Mouse (Mus musculus) embryonic facial prominence, embryonic 10.5 days (tissue): ENCODE results near the gene Clcc1. TPM values are rescaled to one million over a fixed set of nuclear protein-coding genes. Genes with fewer than 3 reads are reported as not detected.
"Not testable (repeated sequence)": the region's sequence is repeated elsewhere in the genome, so short reads cannot be mapped to it uniquely, and the experiment has no call there.

Experiments used
- DNase-seq: peaks from one replicate; pipeline ENCODE4 v3.0.0-alpha.2; 2017; ENCODE audit warnings: low spot score
- H3K27ac ChIP-seq: fragments of 300-500 bp; sonication (generic); replicated peaks from 2 replicates; pipeline ENCODE4 v1.5.1; 2016; ENCODE audit warnings: mild to moderate bottlenecking
- H3K27me3 ChIP-seq: fragments of 300-500 bp; sonication (generic); replicated peaks from 2 replicates; pipeline ENCODE4 v1.6.1; 2016; ENCODE audit warnings: low read depth, mild to moderate bottlenecking; ENCODE audit not compliant: poor library complexity, severe bottlenecking
- H3K36me3 ChIP-seq: fragments of 300-500 bp; sonication (generic); replicated peaks from 2 replicates; pipeline ENCODE4 v1.6.1; 2016; ENCODE audit warnings: mild to moderate bottlenecking, moderate library complexity
- H3K4me1 ChIP-seq: fragments of 300-500 bp; sonication (generic); 2 replicates; pipeline ENCODE4 v1.6.1; 2016
- H3K4me3 ChIP-seq: fragments of 300-500 bp; sonication (generic); 2 replicates; pipeline ENCODE4 v1.5.1; 2016; ENCODE audit warnings: mild to moderate bottlenecking, moderate library complexity
- H3K9me3 ChIP-seq: fragments of 300-500 bp; sonication (generic); 2 replicates; pipeline ENCODE4 v1.6.1; 2016; ENCODE audit warnings: mild to moderate bottlenecking
- WGBS: fragments of 180-500 bp; shearing (Covaris S2); methylation state at CpG from one replicate; pipeline ENCODE4 v1.1.7; 2016; 5-methylcytosine and 5-hydroxymethylcytosine counted together
- polyA plus RNA-seq: library from polyadenylated mRNA; unstranded; fragments of >200 nt; fragmentation: Nextera tagmentation; extraction: Ambion mirVana; gene quantifications from 2 replicates; pipeline ENCODE4 v1.2.1, GENCODE M21; 2016

Clcc1 gene
- 66.6 and 68.2 TPM in 2 replicates for polyA plus RNA-seq

DNA sequence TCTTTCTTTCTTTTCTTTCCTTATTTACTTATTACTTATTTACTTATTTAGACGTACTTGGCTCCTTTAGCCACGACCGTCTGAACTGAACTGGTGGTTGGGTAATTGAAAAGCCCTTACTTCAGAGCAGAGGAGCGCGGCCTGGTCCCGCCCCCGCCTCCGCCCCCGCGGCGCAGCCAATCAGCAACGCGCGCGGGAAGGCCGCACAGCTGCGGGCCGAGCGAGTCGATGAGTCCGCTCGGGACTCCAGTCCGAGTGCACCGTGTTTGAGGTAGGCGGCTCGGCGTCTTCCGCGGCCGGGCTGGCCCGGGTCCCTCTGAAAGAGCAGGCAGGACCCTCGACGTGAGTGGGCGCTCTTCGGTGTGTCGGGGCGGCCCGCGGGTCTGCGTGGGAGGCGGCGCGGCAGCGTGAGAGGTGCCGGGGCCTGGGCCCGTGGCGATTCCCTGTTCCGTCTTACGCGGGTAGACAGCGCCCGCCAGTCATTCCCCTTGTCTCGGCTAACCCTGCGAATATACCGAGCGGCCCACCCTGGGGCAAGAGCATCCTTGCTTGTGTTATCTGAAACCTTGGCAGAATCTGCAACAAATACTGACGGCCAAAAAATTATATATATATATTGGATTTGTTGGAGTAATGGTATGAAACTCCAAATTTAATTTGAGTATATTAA lies at the start of gene Clcc1:
Gene Clcc1, plus strand, starts transcription at position 204 of the 670 bp plus-strand sequence.
- no peaks in the 10 kb centered on the region for H3K9me3 ChIP-seq
- WGBS, result under 1% methylated on average over 57 of the region's 57 CpGs
- H3K4me1 ChIP-seq, result peaks cover 21% of the 10 kb centered on the region
- peak within 1 kb of the TSS; percentile 94 for H3K27ac ChIP-seq
- peak; percentile 98 for DNase-seq
- no peaks in the 10 kb centered on the region for H3K27me3 ChIP-seq
- H3K36me3 ChIP-seq, result peaks cover 12% of the 10 kb centered on the region
- H3K4me3 ChIP-seq, result peak within 1 kb of the TSS; percentile 88

DNA sequence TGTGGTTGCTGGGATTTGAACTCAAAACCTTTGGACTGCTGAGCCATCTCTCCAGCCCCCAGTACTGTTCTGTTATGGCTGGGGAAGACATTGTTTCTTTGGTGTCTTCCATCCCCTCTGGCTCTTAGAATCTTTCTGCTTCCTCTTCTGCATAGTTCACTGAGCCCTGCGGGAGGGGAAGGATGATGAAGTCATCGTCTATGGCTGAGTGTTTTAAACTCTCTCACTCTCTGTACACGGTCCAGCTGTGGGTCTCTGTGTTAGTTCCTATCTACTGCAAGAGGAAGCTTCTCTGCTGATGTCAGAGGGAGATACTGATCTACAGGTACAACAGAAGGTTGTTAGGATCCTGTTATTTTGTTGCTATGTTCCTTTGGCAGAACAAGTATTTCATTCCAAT lies 44.8 kb upstream of the Clcc1 start:
- 74% methylated on average over 3 of the region's 3 CpGs for WGBS

DNA sequence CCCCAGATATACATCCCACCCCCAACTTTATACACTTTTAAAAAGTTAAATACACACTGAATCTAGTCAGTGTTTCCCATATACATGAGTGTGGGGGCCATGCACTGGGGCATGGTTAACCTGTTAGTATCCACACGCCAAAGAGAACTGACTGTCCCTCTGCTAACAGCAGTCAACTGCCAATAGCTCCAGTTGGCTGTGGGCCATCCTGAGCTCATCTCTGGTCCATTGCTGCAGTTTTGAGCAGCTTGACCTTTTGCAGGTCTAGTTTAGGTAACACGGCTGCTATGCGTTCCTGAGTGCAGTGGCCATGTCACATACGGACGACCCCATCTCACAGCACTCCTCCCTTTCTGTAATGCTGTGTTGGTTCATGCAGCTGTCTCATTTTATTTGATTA lies 19.0 kb upstream of the Clcc1 start:
- WGBS, result 92% methylated on average over 5 of the region's 5 CpGs
- Histone ChIP-seq H3K27ac (no peak overlapping the region), H3K4me1 (no peaks in the 10 kb centered on the region), H3K9me3 (no peaks in the 10 kb centered on the region), H3K36me3 (0 out of 2 replicates have a peak, but pooled peaks cover 2% of the 10 kb centered on the region), H3K27me3 (no peaks in the 10 kb centered on the region), H3K4me3 (no peak overlapping the region)
- DNase-seq, result no peak

More for the DNA sequence above, 44.8 kb upstream of the Clcc1 start:
- DNase-seq, result no peak
- no peak overlapping the region for H3K27ac ChIP-seq
- no peaks in the 10 kb centered on the region for H3K9me3 ChIP-seq
- no peak overlapping the region for H3K4me3 ChIP-seq
- H3K36me3 ChIP-seq, result peaks cover 3% of the 10 kb centered on the region; the same call in 1 of the 2 replicates
- H3K4me1 ChIP-seq, result no peaks in the 10 kb centered on the region
- H3K27me3 ChIP-seq, result no peaks in the 10 kb centered on the region

DNA sequence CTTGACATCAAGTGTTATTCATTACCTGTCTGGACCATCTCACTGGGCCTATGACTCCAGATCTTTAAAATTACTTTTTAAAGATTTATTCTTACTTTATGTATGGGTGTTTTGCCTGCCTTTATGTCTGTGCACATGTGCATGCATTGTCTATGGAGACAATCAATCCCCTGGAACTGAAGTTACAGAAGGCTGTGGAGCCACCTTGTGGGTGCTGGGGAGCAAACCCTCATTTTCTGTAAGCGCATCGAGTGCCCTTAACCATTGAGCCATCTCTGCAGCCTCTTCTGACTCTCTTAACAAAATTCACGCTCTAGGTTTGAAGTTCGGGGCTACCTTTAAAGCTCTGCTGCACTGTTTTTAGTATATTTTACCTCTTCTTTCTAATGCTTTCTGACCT lies 14.3 kb upstream of the Clcc1 start:
- DNase-seq, result no peak
- H3K36me3 ChIP-seq, result peaks cover 3% of the 10 kb centered on the region
- H3K9me3 ChIP-seq, result no peaks in the 10 kb centered on the region
- H3K4me1 ChIP-seq, result no peaks in the 10 kb centered on the region
- H3K4me3 ChIP-seq, result no peak overlapping the region
- H3K27me3 ChIP-seq, result no peaks in the 10 kb centered on the region
- WGBS, result 71% methylated on average over 4 of the region's 4 CpGs
- no peak overlapping the region for H3K27ac ChIP-seq

DNA sequence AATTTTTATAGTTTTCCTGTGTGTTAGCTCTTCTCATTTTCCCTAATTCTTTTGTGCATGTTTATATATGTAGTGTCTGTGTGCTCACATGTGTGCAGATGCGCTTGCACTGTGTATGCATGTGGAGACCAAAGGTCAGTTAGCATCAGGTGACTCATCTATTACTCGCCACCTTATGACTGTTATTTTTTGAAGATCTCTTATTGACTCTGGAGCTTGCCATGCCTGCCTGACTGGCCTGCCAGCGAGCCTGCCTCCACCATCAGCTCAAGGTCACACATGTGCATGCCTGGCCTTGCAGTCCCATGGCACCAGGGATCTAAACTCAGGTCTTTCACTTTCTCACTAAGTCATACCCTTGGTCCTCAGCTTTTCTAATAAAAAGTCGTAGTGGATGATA lies 12.7 kb upstream of the Clcc1 start:
- no peak overlapping the region for H3K4me3 ChIP-seq
- DNase-seq, result no peak
- H3K36me3 ChIP-seq, result peaks cover 11% of the 10 kb centered on the region
- 85% methylated on average over 4 of the region's 4 CpGs for WGBS
- H3K27ac ChIP-seq, result no peak overlapping the region
- H3K27me3 ChIP-seq, result no peaks in the 10 kb centered on the region
- no peaks in the 10 kb centered on the region for H3K9me3 ChIP-seq
- no peaks in the 10 kb centered on the region for H3K4me1 ChIP-seq

DNA sequence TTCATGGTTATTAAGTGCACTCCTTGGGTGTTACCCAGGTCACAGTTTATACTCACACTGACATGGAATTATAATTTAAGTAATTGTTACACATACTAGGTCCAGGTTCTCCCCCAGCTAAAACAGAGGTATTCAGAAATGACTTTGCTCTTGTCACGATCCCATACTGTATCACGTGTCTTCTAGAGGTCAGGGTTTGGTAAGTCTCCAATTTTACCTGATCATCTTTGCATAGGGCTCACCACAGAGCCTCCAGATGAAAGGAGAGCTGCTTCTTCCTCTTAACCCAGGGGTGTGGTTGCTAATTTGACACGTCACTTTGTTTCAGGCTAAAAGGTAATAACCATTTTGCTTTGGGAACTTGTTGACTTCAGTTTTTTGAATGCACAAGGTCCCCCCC lies 8.9 kb upstream of the Clcc1 start:
- H3K27me3 ChIP-seq, result no peaks in the 10 kb centered on the region
- H3K36me3 ChIP-seq, result peaks cover 12% of the 10 kb centered on the region
- no peak overlapping the region for H3K27ac ChIP-seq
- peaks cover 8% of the 10 kb centered on the region for H3K4me1 ChIP-seq
- no peak for DNase-seq
- H3K9me3 ChIP-seq, result no peaks in the 10 kb centered on the region
- 89% methylated on average over 3 of the region's 3 CpGs for WGBS
- no peak overlapping the region for H3K4me3 ChIP-seq

DNA sequence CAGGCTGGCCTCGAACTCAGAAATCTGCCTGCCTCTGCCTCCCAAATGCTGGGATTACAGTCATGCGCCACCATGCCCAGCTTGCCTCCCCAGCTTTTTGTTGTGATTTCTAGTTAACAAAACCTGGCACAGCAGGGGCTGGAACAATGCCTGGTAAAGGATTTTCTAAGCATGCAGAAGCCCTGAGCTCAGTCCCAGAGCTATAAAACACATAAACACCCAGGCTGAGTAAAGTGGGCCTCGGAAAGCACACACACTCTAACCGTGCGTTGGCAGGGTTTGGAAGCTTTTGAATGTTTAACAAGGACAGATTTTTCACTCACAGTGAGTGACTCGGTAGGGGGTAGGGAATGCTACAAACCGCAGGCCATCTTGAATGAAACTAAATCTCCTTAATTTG lies 7.7 kb upstream of the Clcc1 start:
- Histone ChIP-seq H3K4me1 (peaks cover 8% of the 10 kb centered on the region), H3K9me3 (no peaks in the 10 kb centered on the region), H3K27me3 (no peaks in the 10 kb centered on the region), H3K27ac (no peak overlapping the region), H3K4me3 (no peak overlapping the region), H3K36me3 (peaks cover 12% of the 10 kb centered on the region)
- DNase-seq, result no peak
- WGBS, result 66% methylated on average over 7 of the region's 7 CpGs

DNA sequence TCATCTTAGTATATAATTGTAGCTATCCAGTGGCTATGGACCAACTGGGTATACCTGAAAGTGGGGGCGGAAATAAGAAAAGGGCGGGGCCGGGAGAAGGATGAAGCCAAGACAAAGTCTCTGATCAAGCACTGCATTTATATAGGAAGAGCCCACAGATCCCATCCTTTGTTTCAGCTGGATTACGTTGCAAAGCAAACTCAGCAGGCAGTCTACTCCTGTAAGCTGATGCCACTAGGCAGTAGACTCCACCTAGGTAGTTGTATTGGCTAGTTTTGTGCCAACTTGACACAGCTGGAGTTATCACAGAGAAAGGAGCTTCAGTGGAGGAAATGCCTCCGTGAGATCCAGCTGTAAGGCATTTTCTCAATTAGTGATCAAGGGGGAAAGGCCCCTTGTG lies 6.0 kb upstream of the Clcc1 start:
- H3K27me3 ChIP-seq, H3K4me3 ChIP-seq, H3K9me3 ChIP-seq, DNase-seq, H3K27ac ChIP-seq: not testable (repeated sequence)
- WGBS, result 36% methylated on average over 5 of the region's 5 CpGs
- H3K36me3 ChIP-seq, result peaks cover 12% of the 10 kb centered on the region
- peaks cover 11% of the 10 kb centered on the region for H3K4me1 ChIP-seq

DNA sequence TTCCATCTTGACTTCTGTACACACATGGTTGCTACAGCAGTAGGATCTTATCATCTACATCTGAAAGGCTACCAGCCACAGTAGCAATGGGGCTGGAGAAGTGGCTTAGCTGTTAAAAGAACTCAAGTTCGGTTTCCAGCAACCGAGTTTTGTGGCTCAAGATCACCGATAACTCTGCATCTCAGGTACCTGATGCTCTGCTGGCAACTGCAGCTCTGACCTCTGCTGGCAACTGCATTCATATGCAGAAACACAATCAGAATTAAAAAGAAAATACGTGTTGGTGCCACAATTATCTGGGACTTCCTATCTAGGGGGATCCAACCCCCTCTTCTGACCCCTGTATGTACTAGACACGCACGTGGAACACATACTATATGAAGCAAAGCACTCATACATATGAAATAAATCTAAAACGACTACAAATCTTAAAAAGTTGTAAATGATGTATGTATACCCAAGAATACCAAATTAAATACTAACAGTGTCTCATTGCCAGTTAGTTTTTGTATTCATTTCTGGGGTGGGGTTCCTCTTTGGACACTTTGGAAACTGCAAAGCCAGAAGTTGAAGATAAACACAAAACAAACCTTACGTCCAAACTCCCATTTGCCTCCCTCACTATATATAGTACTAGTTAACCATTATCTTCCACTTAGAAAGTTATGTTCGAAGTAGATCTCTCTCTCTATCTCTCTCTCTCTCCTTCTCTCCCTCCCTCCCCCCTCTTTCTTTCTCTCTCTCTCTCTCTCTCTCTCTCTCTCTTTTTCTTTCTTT lies 659 bp upstream of the Clcc1 start:
- DNase-seq, result no peak
- Histone ChIP-seq H3K27ac (no peak overlapping the region; the same call in 1 of the 2 replicates), H3K36me3 (peaks cover 4% of the 10 kb centered on the region; the same call in 1 of the 2 replicates), H3K4me1 (peaks cover 21% of the 10 kb centered on the region), H3K4me3 (peak overlapping the region; percentile 88), H3K9me3 (no peaks in the 10 kb centered on the region), H3K27me3 (no peaks in the 10 kb centered on the region)
- WGBS, result 26% methylated on average over 9 of the region's 9 CpGs

DNA sequence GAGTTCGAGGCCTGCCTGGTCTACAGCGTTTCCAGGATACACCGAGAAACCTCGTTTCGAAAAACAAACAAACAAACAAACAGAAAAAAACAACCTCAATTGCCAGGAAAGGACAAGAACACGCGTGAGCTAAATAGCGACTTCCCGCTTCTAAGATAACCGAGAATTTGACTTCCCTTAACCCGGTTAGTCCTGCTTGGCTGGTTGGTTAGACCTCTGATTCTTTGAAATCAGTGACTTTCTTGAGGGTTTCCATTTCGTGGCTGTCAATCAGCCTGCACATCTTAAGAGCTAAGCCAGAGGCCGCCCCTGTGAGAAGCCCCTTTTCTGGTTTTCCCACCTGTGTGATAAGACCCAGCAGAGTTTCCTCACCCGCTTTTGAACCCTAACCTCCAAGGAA lies 853 bp downstream of the Clcc1 start:
- Histone ChIP-seq H3K36me3 (peaks cover 19% of the 10 kb centered on the region), H3K9me3 (no peaks in the 10 kb centered on the region), H3K4me1 (peaks cover 21% of the 10 kb centered on the region), H3K4me3 (peak overlapping the region; percentile 88), H3K27ac (peak overlapping the region; percentile 94), H3K27me3 (no peaks in the 10 kb centered on the region)
- peak; percentile 20 for DNase-seq
- 29% methylated on average over 14 of the region's 14 CpGs for WGBS

DNA sequence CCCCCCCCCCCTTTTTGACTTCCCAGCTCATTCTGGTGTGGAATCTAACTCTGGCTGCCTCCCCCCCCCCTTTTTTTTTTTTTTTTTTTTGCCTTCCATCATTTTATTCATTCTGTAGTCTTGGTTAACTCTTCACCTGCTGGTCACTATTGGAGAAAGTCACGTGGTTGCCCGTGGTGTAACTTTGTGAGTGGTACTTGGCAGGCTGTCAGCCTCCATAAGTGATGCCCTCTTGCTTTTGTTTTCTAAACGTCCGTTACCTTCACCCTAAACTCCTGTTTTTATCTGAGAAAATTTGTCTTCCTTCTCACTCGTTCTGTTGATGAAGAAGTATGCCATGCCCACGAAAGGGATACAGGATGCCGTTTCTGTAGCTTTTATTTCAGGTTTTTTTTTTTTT lies 1.8 kb downstream of the Clcc1 start:
- no peaks in the 10 kb centered on the region for H3K27me3 ChIP-seq
- WGBS, result 86% methylated on average over 7 of the region's 7 CpGs
- peaks cover 21% of the 10 kb centered on the region for H3K4me1 ChIP-seq
- peak overlapping the region; percentile 88; the same call in 1 of the 2 replicates for H3K4me3 ChIP-seq
- peaks cover 28% of the 10 kb centered on the region for H3K36me3 ChIP-seq
- H3K9me3 ChIP-seq, result no peaks in the 10 kb centered on the region
- H3K27ac ChIP-seq, result no peak overlapping the region
- no peak for DNase-seq

DNA sequence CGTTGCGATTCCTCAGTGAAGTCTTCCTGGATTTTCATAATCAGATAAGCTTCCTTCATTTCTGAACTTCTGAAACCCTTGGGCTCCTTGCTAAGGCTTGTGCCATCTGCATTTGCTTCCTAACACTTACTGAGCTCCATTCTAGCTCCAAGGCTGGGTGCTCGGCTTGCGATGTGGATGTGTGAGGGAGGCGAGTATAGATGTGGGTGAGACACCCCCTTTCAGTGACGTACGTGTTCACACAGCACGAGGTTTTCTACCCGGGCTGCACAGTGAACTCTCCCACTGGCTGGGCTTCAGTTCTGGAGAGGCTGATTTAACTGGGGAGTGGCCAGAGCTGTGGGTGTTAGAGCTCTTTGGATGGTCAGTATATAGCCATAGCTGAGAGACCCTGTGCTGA lies 4.9 kb downstream of the Clcc1 start:
- Histone ChIP-seq H3K4me3 (no peak overlapping the region), H3K27me3 (no peaks in the 10 kb centered on the region), H3K9me3 (no peaks in the 10 kb centered on the region; the same call in 1 of the 2 replicates), H3K36me3 (peaks cover 57% of the 10 kb centered on the region), H3K27ac (no peak overlapping the region), H3K4me1 (peaks cover 11% of the 10 kb centered on the region)
- 95% methylated on average over 9 of the region's 9 CpGs for WGBS
- DNase-seq, result no peak

DNA sequence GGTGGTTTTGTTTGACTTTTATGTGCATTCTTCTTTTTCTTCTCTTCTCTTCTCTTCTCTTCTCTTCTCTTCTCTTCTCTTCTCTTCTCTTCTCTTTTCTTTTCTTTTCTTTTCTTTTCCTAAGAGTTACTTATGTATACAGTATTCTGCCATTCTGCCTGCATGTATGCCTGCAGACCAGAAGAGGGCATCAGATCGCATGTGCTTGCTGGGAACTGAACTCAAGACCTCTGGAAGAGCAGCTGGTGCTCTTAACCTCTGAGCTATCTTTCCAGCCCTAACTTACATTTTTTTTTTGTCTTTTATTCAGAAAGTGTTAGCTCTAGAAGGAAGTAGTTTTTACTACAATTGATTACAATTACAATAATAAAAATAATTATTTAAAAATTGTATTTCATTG lies 7.2 kb downstream of the Clcc1 start:
- Histone ChIP-seq H3K4me1 (no peaks in the 10 kb centered on the region), H3K27me3 (no peaks in the 10 kb centered on the region), H3K36me3 (peaks cover 81% of the 10 kb centered on the region), H3K9me3 (no peaks in the 10 kb centered on the region; the same call in 1 of the 2 replicates), H3K4me3 (no peak overlapping the region), H3K27ac (no peak overlapping the region)
- WGBS, result 74% methylated on average over 1 of the region's 1 CpGs
- no peak for DNase-seq
